Mouse (Mus musculus) retina, postnatal 7 days (tissue): ENCODE results near the gene Gpr12.
"Not testable (repeated sequence)": the region's sequence is repeated elsewhere in the genome, so short reads cannot be mapped to it uniquely, and the experiment has no call there.

Experiments
- DNase-seq: peaks from one replicate; pipeline ENCODE4 v3.0.0-alpha.2; 2012; ENCODE audit warnings: low read depth, low spot score

The Gpr12 gene

DNA sequence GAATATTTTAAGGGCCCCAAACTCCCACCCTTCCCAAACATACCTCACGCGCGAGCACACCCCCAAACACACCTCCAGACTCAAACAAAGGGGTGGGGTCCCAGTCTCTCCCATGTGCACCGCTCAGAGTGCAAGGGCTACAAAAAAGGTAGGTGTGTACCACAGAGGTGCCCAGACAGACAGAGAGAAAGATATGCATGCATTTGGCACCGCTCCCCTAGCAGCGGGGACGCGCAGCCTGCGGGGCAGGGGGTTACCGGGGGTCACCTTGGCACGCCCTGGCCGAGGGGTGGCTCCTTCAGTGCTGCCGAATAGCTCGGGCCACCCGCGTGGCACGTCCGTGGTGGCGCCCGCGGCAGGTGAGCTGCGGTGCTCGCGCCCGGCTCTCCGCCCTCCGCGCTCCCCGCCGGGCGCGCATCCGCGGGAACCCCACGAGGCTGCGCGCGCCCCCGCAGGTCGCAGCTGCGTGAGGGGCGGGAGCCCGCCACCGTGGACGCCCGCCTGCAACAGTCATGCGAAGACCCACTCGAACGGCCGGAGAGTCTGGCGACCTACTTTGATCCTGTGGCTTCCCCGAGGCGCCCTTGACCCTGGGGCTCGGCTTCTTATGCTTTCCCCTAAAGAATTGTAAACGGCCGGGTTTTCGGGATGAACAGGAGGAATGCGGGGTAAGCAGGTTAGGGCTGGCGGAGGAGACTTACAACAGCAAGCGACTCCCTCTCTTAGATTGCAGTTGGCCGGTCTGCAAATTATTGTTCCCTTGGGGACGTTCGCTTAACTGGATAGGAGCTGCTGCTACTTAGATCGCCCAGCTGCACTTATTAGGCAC is at the start of gene Gpr12:
TSS of gene Gpr12 (minus strand) at position 762 of the 829 bp plus-strand sequence.
- DNase-seq: peak; percentile 29

DNA sequence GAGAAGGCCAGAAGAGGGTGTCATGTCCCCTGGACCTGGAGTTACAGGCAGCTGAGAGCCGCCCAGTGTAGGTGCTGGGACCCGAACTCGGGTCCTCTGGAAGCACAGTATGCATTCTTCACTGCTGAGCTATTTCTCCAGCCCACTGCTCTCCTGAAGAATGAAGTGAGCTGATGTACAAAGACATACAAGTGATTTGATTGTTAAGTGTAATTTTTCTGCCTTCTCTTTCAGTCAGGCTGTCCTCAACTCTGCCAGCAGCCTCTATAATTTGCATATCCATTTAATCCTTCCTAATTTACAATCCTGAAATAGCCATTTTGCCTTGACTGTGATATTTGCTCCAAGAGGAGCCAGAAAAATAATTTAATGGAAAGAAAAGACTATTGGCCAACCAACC is 46.6 kb upstream of the Gpr12 start:
- DNase-seq: no peak

GRCm38 (mm10) chr5:146630961-146631360 is 45.9 kb upstream of the Gpr12 start:
- DNase-seq: no peak

DNA sequence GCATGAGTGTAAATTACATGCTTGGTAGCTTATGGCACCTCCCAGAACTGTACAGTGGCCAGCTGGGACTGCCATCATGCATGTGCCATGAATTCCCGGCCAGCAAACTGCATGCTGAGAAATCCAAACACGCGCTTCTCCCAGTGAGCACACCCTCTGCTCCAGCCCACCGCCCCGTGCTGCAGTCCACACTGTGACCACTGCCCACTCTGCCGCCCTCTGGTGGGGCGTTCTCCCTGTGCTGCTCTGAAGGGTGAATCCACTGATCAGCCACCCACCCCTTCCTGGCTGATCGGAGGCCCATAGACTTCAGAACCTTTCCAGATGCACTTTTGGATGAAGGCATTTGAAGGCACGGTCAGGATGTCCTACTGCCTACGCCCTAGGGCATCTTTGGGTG is 44.6 kb upstream of the Gpr12 start:
- DNase-seq: no peak

DNA sequence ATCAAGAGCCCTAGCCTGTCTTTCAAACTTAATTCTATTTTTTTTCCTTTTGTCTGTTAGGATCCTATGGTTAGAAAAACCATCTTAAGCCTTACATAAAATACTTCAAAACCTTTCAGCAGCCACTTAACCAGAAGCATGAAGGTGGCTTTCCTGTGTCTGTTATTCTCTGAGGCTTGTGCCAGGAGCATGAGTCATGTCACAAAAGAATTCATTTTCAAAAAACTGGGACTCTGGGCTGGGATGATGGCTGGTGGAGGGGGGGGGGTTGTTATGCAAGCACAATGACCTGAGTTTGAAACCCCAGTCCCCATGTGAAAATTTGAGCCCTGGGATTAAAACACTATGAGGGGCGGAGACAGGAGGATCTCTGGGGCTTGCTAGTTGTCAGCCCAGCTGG is 43.8 kb upstream of the Gpr12 start:
- DNase-seq: no peak

GRCm38 (mm10) chr5:146627901-146628300 is 42.9 kb upstream of the Gpr12 start:
- DNase-seq: no peak

- no peak for DNase-seq
These were observed 40.7 kb upstream of the Gpr12 start for GRCm38 (mm10) chr5:146625635-146626311.

DNA sequence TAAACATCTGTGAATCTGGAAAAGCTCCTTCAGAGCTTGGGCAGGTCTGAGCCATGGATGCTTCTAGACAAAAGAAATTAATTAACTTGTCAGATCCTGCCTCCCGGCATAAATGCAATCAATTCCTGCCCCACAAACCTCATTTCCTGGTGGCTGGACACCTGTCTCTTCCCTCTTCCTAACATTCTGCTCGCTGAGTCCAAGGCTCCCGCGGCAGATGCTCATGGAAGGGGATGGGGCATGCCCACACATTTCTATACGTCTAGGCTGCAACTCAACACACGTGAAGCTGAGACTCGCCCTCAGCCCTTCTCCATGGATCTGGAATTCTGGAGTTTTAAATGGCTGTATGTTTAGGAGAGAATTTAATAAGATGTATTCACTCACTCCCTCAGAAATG is 26.8 kb upstream of the Gpr12 start:
- DNase-seq: no peak

- no peak for DNase-seq
These were observed 26.0 kb upstream of the Gpr12 start for GRCm38 (mm10) chr5:146611009-146611408.

- no peak for DNase-seq
These were observed 24.6 kb upstream of the Gpr12 start for GRCm38 (mm10) chr5:146609646-146610045.

DNA sequence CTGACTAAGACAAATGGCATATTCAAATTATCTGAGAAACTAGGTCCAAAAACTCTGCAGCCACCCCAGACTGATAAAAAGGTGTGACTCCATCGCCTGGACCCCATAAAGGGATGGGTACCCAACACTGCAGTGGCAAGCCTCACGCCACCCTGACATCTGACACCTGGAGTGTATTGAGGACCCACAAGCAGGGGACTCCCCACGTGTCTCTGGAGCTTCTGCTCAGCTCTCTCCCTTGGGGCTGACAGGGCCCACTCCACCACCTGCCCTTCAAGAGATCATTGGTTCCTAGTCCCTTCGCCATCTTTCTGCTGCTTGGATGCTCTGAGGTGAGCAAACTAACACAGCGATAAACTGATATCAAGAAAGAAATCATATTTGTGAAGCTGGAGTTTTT is 22.8 kb upstream of the Gpr12 start:
- DNase-seq: no peak

GRCm38 (mm10) chr5:146606895-146607294 is 21.9 kb upstream of the Gpr12 start:
- DNase-seq: no peak

GRCm38 (mm10) chr5:146606221-146606620 is 21.2 kb upstream of the Gpr12 start:
- no peak for DNase-seq

- no peak for DNase-seq
These were observed 14.9 kb upstream of the Gpr12 start for GRCm38 (mm10) chr5:146599970-146600369.

DNA sequence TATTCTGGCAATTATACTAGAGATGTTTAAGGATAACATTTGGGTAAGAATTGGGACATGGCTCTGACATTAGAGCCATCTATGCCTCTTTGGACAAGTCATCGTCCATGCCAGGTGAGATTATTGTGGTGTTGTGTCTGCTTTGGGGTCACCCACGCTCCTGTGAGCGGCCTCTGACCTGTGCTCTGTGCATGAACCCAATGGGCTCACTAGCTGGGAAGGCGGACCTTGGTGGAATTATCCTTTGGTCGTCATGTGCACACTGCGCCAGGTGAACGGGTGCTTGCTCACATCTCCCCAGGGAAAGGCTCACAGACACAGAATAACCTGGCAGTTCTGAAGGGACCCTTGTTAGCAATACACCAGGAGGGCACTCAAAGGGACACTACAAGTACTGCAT is 14.2 kb upstream of the Gpr12 start:
- not testable (repeated sequence) for DNase-seq

- DNase-seq: no peak
These were observed 13.4 kb upstream of the Gpr12 start for GRCm38 (mm10) chr5:146598215-146599119.

DNA sequence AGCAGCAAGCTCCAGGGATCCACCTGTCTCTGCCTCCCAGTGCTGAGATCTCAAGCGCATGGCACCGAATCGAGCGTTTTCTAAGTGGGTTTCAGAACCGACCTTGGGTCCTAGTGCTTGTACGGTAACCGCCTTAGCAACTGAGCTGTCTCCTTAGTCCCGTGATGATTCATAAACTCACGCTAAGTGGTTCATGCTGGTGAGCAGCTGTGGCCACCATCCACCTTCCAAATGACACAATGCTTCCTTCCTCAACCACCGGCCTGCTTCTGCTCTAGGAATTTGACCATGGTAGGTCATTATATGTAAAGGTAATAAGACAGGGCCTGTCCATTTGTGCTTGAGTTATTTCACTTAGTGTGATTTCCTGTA is 12.4 kb upstream of the Gpr12 start:
- DNase-seq: no peak

DNA sequence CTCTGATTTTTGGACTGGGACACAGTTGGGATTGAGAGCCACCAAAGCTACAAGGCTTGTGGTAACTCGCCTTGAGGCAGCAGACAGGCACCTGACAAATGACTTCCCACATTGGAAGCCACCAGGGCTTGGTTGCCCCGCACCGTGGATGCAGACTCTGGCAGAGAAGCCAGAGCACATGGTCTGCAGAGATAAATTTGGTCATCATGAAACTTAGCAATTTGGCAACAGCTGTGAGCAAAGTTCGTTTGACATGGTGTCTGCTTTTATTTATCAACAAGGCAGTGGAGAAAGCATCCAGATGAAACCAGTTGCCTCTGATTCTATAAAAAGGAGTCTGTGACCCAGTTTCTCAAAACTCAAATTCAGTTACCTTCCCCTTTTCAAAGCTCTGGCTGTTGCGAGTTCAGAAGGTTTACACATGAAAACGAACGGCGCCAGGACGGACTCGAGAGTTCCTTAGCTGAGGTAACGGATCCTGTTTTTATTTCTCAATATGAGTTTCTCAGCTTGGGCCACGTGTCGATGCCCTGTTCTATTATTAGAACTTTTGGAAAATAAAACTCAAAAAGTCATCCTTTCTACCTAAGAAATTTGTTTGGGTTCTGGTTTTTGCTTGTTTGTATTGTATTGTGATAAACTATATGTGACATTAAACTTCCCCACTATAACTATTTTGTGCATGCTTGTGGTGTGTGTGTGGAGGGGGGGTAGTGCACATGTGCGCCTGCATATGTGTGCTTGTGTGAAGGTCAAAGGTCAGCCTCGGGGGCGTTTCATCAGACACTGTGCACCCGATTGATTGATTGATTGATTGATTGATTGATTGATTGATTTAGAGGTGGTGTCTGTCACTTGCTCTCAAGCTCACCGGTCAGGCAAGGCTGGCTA is 11.8 kb upstream of the Gpr12 start:
- no peak for DNase-seq

- no peak for DNase-seq
These were observed 7.5 kb upstream of the Gpr12 start for GRCm38 (mm10) chr5:146592580-146592979.

GRCm38 (mm10) chr5:146591636-146592035 is 6.6 kb upstream of the Gpr12 start:
- DNase-seq: no peak

- no peak for DNase-seq
These were observed 5.9 kb upstream of the Gpr12 start for GRCm38 (mm10) chr5:146590987-146591386.
